Mouse (Mus musculus) cortical plate, adult 2 months (tissue): ENCODE measurements around the gene Cul7.

ENCODE experiments used
- CTCF ChIP-seq: fragments of 200-500 bp; IDR thresholded peaks from 2 replicates; pipeline ENCODE4 v1.5.1; 2011; ENCODE audit warnings: mild to moderate bottlenecking, control low read depth, low read length; ENCODE audit not compliant: insufficient read depth; ENCODE audit errors: extremely low read depth
- POLR2A ChIP-seq: fragments of 200-500 bp; IDR thresholded peaks from 2 replicates; pipeline ENCODE4 v1.6.1; 2011; ENCODE audit warnings: mild to moderate bottlenecking, low read length, control low read depth; ENCODE audit not compliant: insufficient read depth; ENCODE audit errors: extremely low read depth

GRCm38 (mm10) chr17:46603229-46603628, 46.9 kb upstream of the Cul7 start:
- TF ChIP-seq POLR2A: no peak
- TF ChIP-seq CTCF: no peak
